Mouse (Mus musculus) spleen, adult 2 months (tissue): ENCODE measurements at regions not wholly inside any gene's neighbourhood (a gene's known extent, or its start where the extent isn't known, plus 50 kb on each side); places are given as distances from the start of the nearest gene placed in this dataset.

Experiments
- CTCF ChIP-seq: fragments of 200-500 bp; IDR thresholded peaks from 2 replicates; pipeline ENCODE4 v1.5.1; 2011; ENCODE audit warnings: mild to moderate bottlenecking, inconsistent platforms; ENCODE audit not compliant: insufficient read depth, insufficient read length, insufficient replicate concordance; ENCODE audit errors: extremely low read depth
- POLR2A ChIP-seq: fragments of 200-500 bp; IDR thresholded peaks from 2 replicates; pipeline ENCODE4 v1.6.1; 2011; ENCODE audit warnings: low read depth, low read length, inconsistent platforms

- TF ChIP-seq CTCF: no peak
- no peak for TF ChIP-seq POLR2A
Measured at GRCm38 (mm10) chr1:125100596-125100995, 334.9 kb downstream of the Actr3 start.
